Mouse (Mus musculus): ENCODE data around the gene Cd248.

The Cd248 gene

GRCm38 (mm10) chr19:5051515-5051914 lies 16.4 kb upstream of the Cd248 start:
- DNase-seq (ENCODE audit: low read depth in 1 of 2, low spot score in 2 of 2): no peak

- no peak for DNase-seq (ENCODE audit: low read depth in 1 of 2, low spot score in 2 of 2)
These were observed 15.6 kb upstream of the Cd248 start for GRCm38 (mm10) chr19:5052166-5052822.

GRCm38 (mm10) chr19:5052853-5053252 lies 15.0 kb upstream of the Cd248 start:
- no peak for DNase-seq (ENCODE audit: low read depth in 1 of 2, low spot score in 2 of 2)

GRCm38 (mm10) chr19:5053909-5054308 lies 14.0 kb upstream of the Cd248 start:
- DNase-seq (ENCODE audit: low read depth in 1 of 2, low spot score in 2 of 2): no peak

- DNase-seq (ENCODE audit: low read depth in 1 of 2, low spot score in 2 of 2): no peak
These were observed 11.6 kb upstream of the Cd248 start for GRCm38 (mm10) chr19:5056251-5056650.

- DNase-seq (ENCODE audit: low read depth in 1 of 2, low spot score in 2 of 2): no peak
These were observed 9.8 kb upstream of the Cd248 start for GRCm38 (mm10) chr19:5057876-5058775.

- DNase-seq (ENCODE audit: low read depth in 1 of 2, low spot score in 2 of 2): no peak
These were observed 8.8 kb upstream of the Cd248 start for GRCm38 (mm10) chr19:5058801-5059771.

GRCm38 (mm10) chr19:5060365-5061330 lies 7.2 kb upstream of the Cd248 start:
- no peak for DNase-seq (ENCODE audit: low read depth in 1 of 2, low spot score in 2 of 2)

- DNase-seq (ENCODE audit: low read depth in 1 of 2, low spot score in 2 of 2): no peak
These were observed 5.8 kb upstream of the Cd248 start for GRCm38 (mm10) chr19:5062041-5062440.

GRCm38 (mm10) chr19:5062446-5062845 lies 5.4 kb upstream of the Cd248 start:
- no peak for DNase-seq (ENCODE audit: low read depth in 1 of 2, low spot score in 2 of 2)

- no peak for DNase-seq (ENCODE audit: low read depth in 1 of 2, low spot score in 2 of 2)
These were observed 2.8 kb upstream of the Cd248 start for GRCm38 (mm10) chr19:5065104-5065503.

GRCm38 (mm10) chr19:5067040-5067799 lies 658 bp upstream of the Cd248 start:
- DNase-seq (ENCODE audit: low read depth in 1 of 2, low spot score in 2 of 2): no peak

- DNase-seq (ENCODE audit: low read depth in 1 of 2, low spot score in 2 of 2): no peak
These were observed 824 bp downstream of the Cd248 start for GRCm38 (mm10) chr19:5068570-5069234.

- DNase-seq (ENCODE audit: low read depth in 1 of 2, low spot score in 2 of 2): no peak
These were observed 1.6 kb downstream of the Cd248 start for GRCm38 (mm10) chr19:5069486-5069885.

GRCm38 (mm10) chr19:5069978-5070377 lies 2.1 kb downstream of the Cd248 start:
- DNase-seq (ENCODE audit: low read depth in 1 of 2, low spot score in 2 of 2): no peak

GRCm38 (mm10) chr19:5071077-5071476 lies 3.2 kb downstream of the Cd248 start:
- DNase-seq (ENCODE audit: low read depth in 1 of 2, low spot score in 2 of 2): no peak

- DNase-seq (ENCODE audit: low read depth in 1 of 2, low spot score in 2 of 2): no peak
These were observed 3.9 kb downstream of the Cd248 start for GRCm38 (mm10) chr19:5071545-5072369.

All from monocyte, adult 2 months (primary cell).